Mouse (Mus musculus) stomach, embryonic 16.5 days (tissue): ENCODE results near the gene Adamtsl3. TPM values are rescaled to one million over a fixed set of nuclear protein-coding genes. Genes with fewer than 3 reads are reported as not detected.

ENCODE experiments used
- ATAC-seq: fragments of 200-750 bp; cut with Nextera tagmentation; 2 replicates; pipeline ENCODE4 v1.8.0; 2017; ENCODE audit warnings: moderate number of reproducible peaks, moderate TSS enrichment; ENCODE audit not compliant: insufficient read depth, low FRiP score
- H3K27ac ChIP-seq: fragments of 300-500 bp; sonication (generic); 2 replicates; pipeline ENCODE4 v1.5.1; 2014; ENCODE audit warnings: low read length
- H3K27me3 ChIP-seq: fragments of 300-500 bp; sonication (generic); 2 replicates; pipeline ENCODE4 v1.6.1; 2014; ENCODE audit warnings: low read length, control low read depth, mixed read lengths; ENCODE audit not compliant: control insufficient read depth, insufficient read depth
- H3K36me3 ChIP-seq: fragments of 300-500 bp; sonication (generic); 2 replicates; pipeline ENCODE4 v1.6.1; 2014; ENCODE audit warnings: low read length; ENCODE audit not compliant: control insufficient read depth, insufficient read depth
- H3K4me1 ChIP-seq: fragments of 300-500 bp; sonication (generic); 2 replicates; pipeline ENCODE4 v1.6.1; 2014; ENCODE audit warnings: low read length, control low read depth, mixed read lengths; ENCODE audit not compliant: control insufficient read depth, insufficient read depth
- H3K4me2 ChIP-seq: fragments of 300-500 bp; sonication (generic); 2 replicates; pipeline ENCODE4 v1.6.1; 2014; ENCODE audit warnings: low read depth, low read length, mixed read lengths
- H3K4me3 ChIP-seq: fragments of 300-500 bp; sonication (generic); replicated peaks from 2 replicates; pipeline ENCODE4 v1.5.1; 2014; ENCODE audit warnings: mild to moderate bottlenecking, low read length
- H3K9ac ChIP-seq: fragments of 300-500 bp; sonication (generic); 2 replicates; pipeline ENCODE4 v1.6.1; 2014; ENCODE audit warnings: low read length
- H3K9me3 ChIP-seq: fragments of 300-500 bp; sonication (generic); replicated peaks from 2 replicates; pipeline ENCODE4 v1.6.1; 2016; ENCODE audit warnings: low read length, control low read depth; ENCODE audit not compliant: control insufficient read depth
- WGBS: fragments of 180-500 bp; shearing (Covaris S2); extraction: QIAGEN DNeasy Blood & Tissue Kit; methylation state at CpG from one replicate; pipeline ENCODE4 v1.1.7; 2014; 5-methylcytosine and 5-hydroxymethylcytosine counted together
- polyA plus RNA-seq: library from polyadenylated mRNA; unstranded; fragments of >200 nt; fragmentation: Nextera tagmentation; extraction: Ambion mirVana; gene quantifications from 2 replicates; pipeline ENCODE4 v1.2.1, GENCODE M21; 2015

Gene Adamtsl3
- polyA plus RNA-seq, 1 experiment from 2014 or later, result 2.3 TPM

DNA sequence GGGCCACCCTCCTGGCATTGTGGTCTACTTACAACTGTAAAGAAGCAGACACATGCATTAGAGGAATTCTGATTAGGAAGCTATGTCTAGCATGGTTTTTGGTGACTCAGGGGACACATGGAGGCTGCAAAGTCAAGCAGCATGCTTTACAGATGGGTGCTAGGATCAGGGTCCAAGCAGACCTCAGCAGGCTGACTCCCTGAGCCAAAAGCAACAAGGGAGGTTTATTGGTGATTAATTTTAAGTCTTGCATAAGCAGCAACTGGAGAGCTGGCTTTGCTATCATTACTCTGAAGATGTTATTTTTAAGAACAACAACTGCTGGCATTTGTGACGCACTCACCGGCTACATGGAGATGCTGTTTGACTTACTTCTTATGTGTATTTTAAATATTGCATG lies 88.1 kb downstream of the Adamtsl3 start:
- Histone ChIP-seq H3K4me2 (no peak overlapping the region), H3K4me1 (peaks cover 13% of the 10 kb centered on the region; the same call in 1 of the 2 replicates), H3K4me3 (no peak overlapping the region), H3K36me3 (no peaks in the 10 kb centered on the region), H3K27ac (no peak overlapping the region), H3K9ac (no peak overlapping the region), H3K9me3 (no peaks in the 10 kb centered on the region), H3K27me3 (no peaks in the 10 kb centered on the region)
- ATAC-seq, result no peak
- 54% methylated on average over 2 of the region's 2 CpGs for WGBS

DNA sequence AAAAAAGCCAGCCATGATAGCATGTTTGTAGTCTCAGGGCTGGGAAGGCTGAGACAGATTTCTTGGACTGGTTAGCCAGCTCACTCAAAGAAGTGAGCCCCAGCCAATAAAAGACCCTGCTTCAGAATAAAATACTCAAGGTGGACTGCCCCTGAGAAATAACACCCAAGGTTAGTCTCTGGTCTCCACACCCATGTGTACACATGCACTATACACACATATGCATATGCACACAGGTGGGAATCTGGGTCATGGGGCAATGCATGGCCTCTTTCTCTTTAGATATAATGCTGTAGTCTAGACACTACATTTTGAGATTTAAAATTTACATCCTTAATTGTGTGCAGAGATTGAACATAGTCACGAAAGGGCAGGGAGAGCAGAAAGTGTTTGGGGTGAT lies 88.8 kb downstream of the Adamtsl3 start:
- H3K9me3 ChIP-seq, result no peaks in the 10 kb centered on the region
- H3K4me2 ChIP-seq, result no peak overlapping the region
- no peaks in the 10 kb centered on the region for H3K27me3 ChIP-seq
- H3K27ac ChIP-seq, result no peak overlapping the region
- 66% methylated on average over 1 of the region's 1 CpGs for WGBS
- H3K36me3 ChIP-seq, result no peaks in the 10 kb centered on the region
- H3K4me1 ChIP-seq, result peaks cover 13% of the 10 kb centered on the region; the same call in 1 of the 2 replicates
- peak; percentile 71; the same call in 1 of the 2 replicates for ATAC-seq
- no peak overlapping the region for H3K4me3 ChIP-seq
- H3K9ac ChIP-seq, result no peak overlapping the region

DNA sequence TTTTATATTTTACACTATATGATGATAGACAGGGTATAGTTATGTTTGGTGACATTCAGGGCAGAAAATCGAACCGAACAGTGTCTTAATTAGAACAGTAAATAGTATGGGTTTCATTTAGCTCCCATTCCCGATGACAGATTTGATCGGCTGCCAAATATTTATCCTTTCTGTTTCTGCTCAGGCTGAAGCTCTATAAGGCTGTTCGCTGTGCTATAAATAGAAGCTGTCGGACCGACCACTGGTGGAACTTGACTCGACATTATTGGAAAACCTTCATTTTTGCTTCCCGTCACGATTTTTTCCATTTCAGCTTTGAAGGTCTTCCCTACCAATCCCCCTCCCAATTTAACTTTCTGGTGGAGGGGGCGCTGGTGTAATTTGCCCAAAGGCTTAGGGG lies 89.9 kb downstream of the Adamtsl3 start:
- peak overlapping the region; percentile 43 for H3K4me2 ChIP-seq

DNA sequence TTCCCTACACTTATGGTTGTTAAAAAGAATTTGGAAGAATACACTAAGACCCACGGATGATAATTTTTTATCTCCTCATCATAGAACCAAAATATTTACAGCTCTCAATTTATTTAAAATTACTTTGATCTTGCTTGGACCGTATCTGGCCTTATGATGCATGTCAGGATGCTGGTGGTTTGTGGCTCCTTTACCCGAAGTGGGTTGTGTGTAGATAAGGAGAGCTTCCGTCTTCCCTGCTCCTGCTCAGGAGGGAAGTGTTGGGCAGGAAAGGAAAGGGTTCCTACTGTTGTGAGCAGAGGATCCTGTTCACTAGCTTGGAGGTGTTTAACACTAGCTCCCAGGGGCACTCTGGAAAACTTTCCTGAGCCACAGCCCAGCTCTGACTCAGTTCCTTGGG lies 94.0 kb downstream of the Adamtsl3 start:
- WGBS, result 55% methylated on average over 4 of the region's 4 CpGs
- H3K4me1 ChIP-seq, result peaks cover 4% of the 10 kb centered on the region; the same call in 1 of the 2 replicates
- H3K4me3 ChIP-seq, result no peak overlapping the region
- no peaks in the 10 kb centered on the region for H3K36me3 ChIP-seq
- no peaks in the 10 kb centered on the region for H3K9me3 ChIP-seq
- no peaks in the 10 kb centered on the region for H3K27me3 ChIP-seq
- no peak overlapping the region for H3K4me2 ChIP-seq
- no peak overlapping the region for H3K9ac ChIP-seq
- no peak for ATAC-seq
- no peak overlapping the region for H3K27ac ChIP-seq

More for the DNA sequence above, 89.9 kb downstream of the Adamtsl3 start:
- no peak overlapping the region for H3K9ac ChIP-seq
- WGBS, result 22% methylated on average over 11 of the region's 11 CpGs
- peaks cover 13% of the 10 kb centered on the region; the same call in 1 of the 2 replicates for H3K4me1 ChIP-seq
- no peak for ATAC-seq
- H3K36me3 ChIP-seq, result no peaks in the 10 kb centered on the region
- H3K9me3 ChIP-seq, result no peaks in the 10 kb centered on the region
- H3K27ac ChIP-seq, result no peak overlapping the region
- H3K27me3 ChIP-seq, result no peaks in the 10 kb centered on the region
- no peak overlapping the region for H3K4me3 ChIP-seq

DNA sequence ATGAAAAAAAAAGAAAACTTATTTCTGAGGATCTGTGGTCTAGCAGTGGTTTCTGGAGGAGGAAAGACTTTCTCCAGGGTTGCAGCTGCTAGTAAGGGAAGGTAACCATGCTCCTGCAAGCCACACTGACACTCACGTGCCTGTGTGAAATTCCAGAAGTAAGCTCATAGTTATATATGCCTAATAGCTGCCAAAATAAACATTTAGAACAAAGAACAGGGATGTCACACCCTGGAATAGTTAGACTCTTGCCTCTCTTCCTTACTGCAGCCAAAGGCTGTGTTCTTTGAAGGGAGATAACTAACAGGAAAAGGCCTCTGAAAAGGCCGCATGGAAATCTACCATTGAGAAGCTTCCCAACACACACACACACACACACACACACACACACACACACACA lies 96.1 kb downstream of the Adamtsl3 start:
- WGBS, result 22% methylated on average over 2 of the region's 2 CpGs
- Histone ChIP-seq H3K9ac (no peak overlapping the region), H3K27me3 (no peaks in the 10 kb centered on the region), H3K4me1 (no peaks in the 10 kb centered on the region), H3K4me2 (no peak overlapping the region), H3K36me3 (no peaks in the 10 kb centered on the region), H3K27ac (no peak overlapping the region), H3K4me3 (no peak overlapping the region), H3K9me3 (no peaks in the 10 kb centered on the region)
- peak; percentile 76; the same call in 1 of the 2 replicates for ATAC-seq

DNA sequence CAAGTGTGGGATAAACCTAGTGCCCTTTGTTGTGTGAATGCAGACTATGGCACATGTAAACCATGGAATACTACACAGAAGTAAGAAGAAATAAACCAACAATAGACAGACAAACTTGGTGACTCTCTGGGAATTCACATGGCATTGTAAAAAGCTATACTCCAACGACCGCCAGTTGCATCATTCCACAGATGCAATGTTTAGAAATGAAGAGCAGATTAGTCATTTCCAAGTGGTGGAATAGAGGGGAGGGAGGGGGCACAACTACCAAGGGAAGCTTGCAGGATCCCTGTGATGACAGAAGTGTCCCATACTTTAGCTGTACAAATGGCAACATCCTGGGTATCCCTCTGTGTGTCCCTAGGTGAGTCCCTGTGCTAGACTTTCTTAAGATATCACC lies 97.7 kb downstream of the Adamtsl3 start:
- H3K9me3 ChIP-seq, result no peaks in the 10 kb centered on the region
- no peaks in the 10 kb centered on the region for H3K27me3 ChIP-seq
- no peaks in the 10 kb centered on the region for H3K4me1 ChIP-seq
- ATAC-seq, result no peak
- H3K27ac ChIP-seq, result no peak overlapping the region
- 74% methylated on average over 2 of the region's 2 CpGs for WGBS
- H3K4me3 ChIP-seq, result no peak overlapping the region
- no peak overlapping the region for H3K4me2 ChIP-seq
- H3K9ac ChIP-seq, result no peak overlapping the region
- no peaks in the 10 kb centered on the region for H3K36me3 ChIP-seq

DNA sequence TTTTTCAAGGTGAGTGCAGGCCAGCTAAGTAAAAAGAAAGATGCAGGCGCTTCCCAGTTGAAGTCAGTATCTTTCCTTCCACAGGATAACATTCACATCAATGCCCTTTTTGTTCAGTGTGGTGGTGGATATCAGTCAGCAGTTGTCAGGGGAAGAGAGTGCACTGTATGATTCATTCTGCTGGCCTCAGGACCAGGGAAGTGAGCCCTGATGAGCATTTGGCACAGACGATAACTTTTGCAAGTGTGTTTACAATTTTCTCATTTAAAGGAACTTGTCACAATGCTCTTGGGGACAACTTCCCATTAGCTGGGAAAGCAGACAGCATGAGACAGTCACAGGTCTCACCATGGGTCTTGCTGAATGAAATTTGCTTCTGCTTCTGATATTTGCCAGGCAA lies 122.9 kb downstream of the Adamtsl3 start:
- Histone ChIP-seq H3K36me3 (no peaks in the 10 kb centered on the region), H3K9ac (no peak overlapping the region), H3K4me3 (no peak overlapping the region), H3K4me2 (no peak overlapping the region), H3K4me1 (no peaks in the 10 kb centered on the region; the same call in 1 of the 2 replicates), H3K9me3 (no peaks in the 10 kb centered on the region), H3K27me3 (no peaks in the 10 kb centered on the region), H3K27ac (no peak overlapping the region)
- ATAC-seq, result no peak
- WGBS, result 58% methylated on average over 2 of the region's 2 CpGs

DNA sequence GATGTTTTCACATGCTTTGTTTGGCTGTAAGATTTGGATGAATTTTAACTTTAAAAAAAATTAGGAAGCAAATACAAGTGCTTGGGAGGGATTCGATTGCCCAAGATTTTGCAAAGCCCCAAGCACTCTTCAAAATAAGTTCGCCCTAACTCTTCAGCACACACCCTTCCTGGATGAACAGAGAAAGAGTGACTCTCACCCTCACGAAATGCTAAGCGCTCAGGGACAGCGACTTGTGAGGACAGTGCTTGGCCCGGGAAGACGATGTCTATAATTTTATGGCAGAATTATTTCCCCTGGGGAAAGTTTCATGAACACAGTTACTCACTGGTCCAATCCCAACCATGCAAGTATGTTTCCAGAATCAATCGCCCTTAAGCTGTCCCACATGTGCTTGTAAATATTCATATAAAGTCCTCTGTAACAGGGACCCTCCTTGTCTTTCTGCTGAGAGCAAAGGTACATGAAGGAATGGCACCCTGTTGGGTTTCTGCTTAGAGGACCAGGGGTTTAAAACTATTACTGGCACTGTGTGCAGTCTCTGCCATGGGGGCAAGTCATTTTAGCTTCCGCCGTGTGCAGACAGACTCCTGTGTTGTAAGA lies 127.5 kb downstream of the Adamtsl3 start:
- ATAC-seq, result no peak
- no peaks in the 10 kb centered on the region for H3K9me3 ChIP-seq
- WGBS, result 82% methylated on average over 10 of the region's 10 CpGs
- H3K9ac ChIP-seq, result no peak overlapping the region
- no peaks in the 10 kb centered on the region; the same call in 1 of the 2 replicates for H3K4me1 ChIP-seq
- no peak overlapping the region for H3K4me3 ChIP-seq
- H3K36me3 ChIP-seq, result no peaks in the 10 kb centered on the region
- H3K27ac ChIP-seq, result no peak overlapping the region
- no peak overlapping the region for H3K4me2 ChIP-seq
- H3K27me3 ChIP-seq, result no peaks in the 10 kb centered on the region

DNA sequence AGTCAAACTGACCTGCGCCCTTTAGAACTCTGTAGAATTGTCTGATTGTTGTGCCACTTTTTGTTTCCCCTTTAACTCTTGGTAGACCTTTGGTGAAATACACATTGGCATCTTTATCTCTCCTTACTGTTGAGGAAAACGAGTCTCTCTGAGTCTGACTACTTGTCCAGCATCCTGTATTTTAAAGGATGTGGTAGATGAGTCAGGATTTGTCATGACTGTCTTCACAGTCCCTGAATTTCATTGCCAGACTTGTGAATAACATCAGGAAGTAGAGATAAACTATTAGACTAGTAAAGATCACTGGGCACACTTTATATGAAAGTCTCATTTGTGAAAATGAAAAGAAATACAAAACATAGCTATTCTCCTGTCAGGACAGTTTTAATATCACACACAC lies 128.9 kb downstream of the Adamtsl3 start:
- H3K4me1 ChIP-seq, result no peaks in the 10 kb centered on the region
- no peak overlapping the region for H3K9ac ChIP-seq
- no peaks in the 10 kb centered on the region for H3K9me3 ChIP-seq
- ATAC-seq, result no peak
- WGBS, result 70% methylated on average over 2 of the region's 2 CpGs
- H3K36me3 ChIP-seq, result no peaks in the 10 kb centered on the region
- no peaks in the 10 kb centered on the region for H3K27me3 ChIP-seq
- no peak overlapping the region for H3K4me3 ChIP-seq
- no peak overlapping the region for H3K27ac ChIP-seq
- H3K4me2 ChIP-seq, result no peak overlapping the region
